Mouse (Mus musculus) megakaryocyte, embryonic 14.5 days (primary cell): ENCODE data around the gene Lipa.

Experiments
- FLI1 ChIP-seq: IDR thresholded peaks from 2 replicates; pipeline ENCODE4 v1.6.1; 2012; ENCODE audit warnings: low read length, inconsistent platforms, mixed read lengths
- GATA1 ChIP-seq: IDR thresholded peaks from 3 replicates; pipeline ENCODE4 v1.6.1; 2012; ENCODE audit warnings: mixed read lengths, low read length, inconsistent platforms, borderline replicate concordance

DNA sequence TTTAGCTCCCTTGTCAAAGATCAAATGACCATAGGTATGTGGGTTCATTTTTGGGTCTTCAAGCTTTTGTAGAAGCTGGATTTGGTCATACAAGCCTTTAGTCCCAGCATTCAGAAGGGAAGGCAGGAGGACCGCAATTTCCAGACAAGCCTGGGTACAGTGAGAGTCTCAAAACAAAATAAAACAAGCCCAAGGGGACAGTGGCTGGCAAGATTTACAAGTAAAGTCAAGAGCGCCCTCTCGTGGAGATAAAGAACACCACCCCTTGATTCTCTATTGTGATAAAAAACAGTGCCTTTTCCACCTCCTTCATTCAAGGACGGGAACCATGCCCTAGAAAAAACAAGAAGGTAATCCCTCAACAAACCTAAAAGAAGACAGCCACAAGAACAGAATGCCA, 43.7 kb downstream of the Lipa start:
- TF ChIP-seq GATA1 (no peak; the same call in 2 of the 3 replicates), FLI1 (no peak)
